Mouse (Mus musculus) midbrain, embryonic 12.5 days (tissue): ENCODE results near the gene Ly6g6f. TPM values are rescaled to one million over a fixed set of nuclear protein-coding genes. Genes with fewer than 3 reads are reported as not detected.
"Not testable (repeated sequence)": the region's sequence is repeated elsewhere in the genome, so short reads cannot be mapped to it uniquely, and the experiment has no call there.

Source experiments
- ATAC-seq: fragments of 200-750 bp; cut with Nextera tagmentation; 2 replicates; pipeline ENCODE4 v1.8.0; 2017; ENCODE audit warnings: low read depth, moderate TSS enrichment, moderate library complexity; ENCODE audit not compliant: low FRiP score
- H3K27ac ChIP-seq: fragments of 300-500 bp; sonication (generic); replicated peaks from 2 replicates; pipeline ENCODE4 v1.5.1; 2016; ENCODE audit warnings: mild to moderate bottlenecking
- H3K27me3 ChIP-seq: fragments of 300-500 bp; sonication (generic); 2 replicates; pipeline ENCODE4 v1.6.1; 2016; ENCODE audit warnings: mild to moderate bottlenecking
- H3K36me3 ChIP-seq: fragments of 300-500 bp; sonication (generic); 2 replicates; pipeline ENCODE4 v1.6.1; 2016
- H3K4me1 ChIP-seq: fragments of 300-500 bp; sonication (generic); 2 replicates; pipeline ENCODE4 v1.6.1; 2016
- H3K4me2 ChIP-seq: fragments of 300-500 bp; sonication (generic); replicated peaks from 2 replicates; pipeline ENCODE4 v1.6.1; 2016; ENCODE audit warnings: mild to moderate bottlenecking, moderate library complexity
- H3K4me3 ChIP-seq: fragments of 300-500 bp; sonication (generic); 2 replicates; pipeline ENCODE4 v1.5.1; 2016; ENCODE audit warnings: mild to moderate bottlenecking
- H3K9ac ChIP-seq: fragments of 300-500 bp; sonication (generic); replicated peaks from 2 replicates; pipeline ENCODE4 v1.6.1; 2016; ENCODE audit warnings: mild to moderate bottlenecking, moderate library complexity
- H3K9me3 ChIP-seq: fragments of 300-500 bp; sonication (generic); 2 replicates; pipeline ENCODE4 v1.6.1; 2016; ENCODE audit warnings: mild to moderate bottlenecking
- WGBS: fragments of 180-500 bp; shearing (Covaris S2); methylation state at CpG from one replicate; pipeline ENCODE4 v1.1.7; 2016; 5-methylcytosine and 5-hydroxymethylcytosine counted together
- polyA plus RNA-seq: library from polyadenylated mRNA; unstranded; fragments of >200 nt; fragmentation: Nextera tagmentation; extraction: Ambion mirVana; gene quantifications from 2 replicates; pipeline ENCODE4 v1.2.1, GENCODE M21; 2016

Gene Ly6g6f
- polyA plus RNA-seq, 1 experiment from 2014 or later: 0.47 TPM

DNA sequence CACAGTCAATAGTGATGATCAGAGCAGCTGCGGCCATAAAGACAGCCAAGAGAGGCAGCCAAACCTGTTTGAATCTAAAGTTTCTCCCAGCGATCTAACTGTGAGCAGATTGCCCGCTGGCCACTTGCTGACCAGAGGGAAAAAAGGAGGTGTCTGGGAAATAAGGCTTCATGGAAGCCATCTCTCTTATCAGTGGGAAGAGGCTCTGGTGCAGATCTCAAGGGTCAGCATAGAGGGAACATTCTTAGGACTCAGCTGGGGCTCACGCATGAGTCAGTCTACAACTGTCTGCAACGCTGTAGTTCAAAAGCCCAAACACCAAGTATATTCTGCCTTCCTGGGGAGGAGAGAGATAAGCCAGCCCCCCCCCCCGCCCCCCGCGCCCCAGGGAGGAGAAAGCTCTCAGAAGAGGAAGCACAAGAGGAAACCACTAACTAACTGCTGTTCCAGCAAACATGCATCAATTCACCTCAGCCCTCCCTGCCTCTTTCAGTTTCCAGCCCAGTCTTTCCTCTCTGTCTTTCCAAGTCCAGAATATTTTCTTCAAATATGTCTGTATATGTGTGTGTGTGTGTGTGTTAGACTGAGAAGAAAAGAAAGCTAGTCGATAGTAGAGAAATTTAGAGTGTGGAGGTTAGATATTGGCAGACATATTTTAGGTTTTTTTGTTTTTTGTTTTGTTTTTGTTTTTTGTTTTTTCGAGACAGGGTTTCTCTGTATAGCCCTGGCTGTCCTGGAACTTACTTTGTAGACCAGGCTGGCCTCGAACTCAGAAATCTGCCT, 37.1 kb downstream of the Ly6g6f start:
- peak overlapping the region; percentile 61 for H3K27ac ChIP-seq
- WGBS: 39% methylated on average over 11 of the region's 11 CpGs
- H3K4me2 ChIP-seq: no peak overlapping the region; the same call in 1 of the 2 replicates
- ATAC-seq: no peak
- no peaks in the 10 kb centered on the region for H3K9me3 ChIP-seq
- no peak overlapping the region for H3K9ac ChIP-seq
- peaks cover 7% of the 10 kb centered on the region; the same call in 1 of the 2 replicates for H3K36me3 ChIP-seq
- H3K4me3 ChIP-seq: no peak overlapping the region
- H3K27me3 ChIP-seq: no peaks in the 10 kb centered on the region
- peaks cover 65% of the 10 kb centered on the region for H3K4me1 ChIP-seq

DNA sequence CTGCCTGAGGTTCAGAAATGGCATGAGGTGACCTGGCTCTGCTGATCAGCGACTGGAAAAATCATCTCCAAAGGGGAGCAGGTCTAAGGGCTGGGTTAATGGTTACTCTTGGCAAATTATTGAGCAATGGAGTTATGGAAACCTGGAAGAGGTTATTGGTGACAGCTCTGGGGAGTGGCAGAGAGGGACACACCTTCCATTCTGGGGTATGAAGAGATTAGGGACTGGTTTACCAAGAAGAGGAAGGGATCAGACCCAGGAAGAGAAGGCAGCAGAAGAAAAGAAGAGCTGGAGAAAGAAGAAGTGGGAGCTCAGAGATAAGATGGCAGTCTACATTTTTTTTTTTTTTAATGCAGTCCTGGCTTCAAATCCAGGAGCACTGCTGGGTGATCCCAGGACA, 37.7 kb downstream of the Ly6g6f start:
- H3K4me2 ChIP-seq: no peak overlapping the region
- H3K27me3 ChIP-seq: no peaks in the 10 kb centered on the region
- H3K9me3 ChIP-seq: no peaks in the 10 kb centered on the region
- H3K27ac ChIP-seq: peak overlapping the region; percentile 61; the same call in 1 of the 2 replicates
- H3K4me3 ChIP-seq: no peak overlapping the region
- no peak overlapping the region for H3K9ac ChIP-seq
- peaks cover 61% of the 10 kb centered on the region for H3K4me1 ChIP-seq
- 0 out of 2 replicates have a peak, but pooled peaks cover under 1% of the 10 kb centered on the region for H3K36me3 ChIP-seq
- 57% methylated on average over 1 of the region's 1 CpGs for WGBS
- ATAC-seq: no peak

GRCm38 (mm10) chr17:35046681-35047455, 38.5 kb downstream of the Ly6g6f start, which contains the start of gene Msh5:
Gene Msh5 (minus strand): TSS chr17:35046745.
- no peaks in the 10 kb centered on the region for H3K36me3 ChIP-seq
- peak within 1 kb of the TSS; percentile 79 for H3K27ac ChIP-seq
- peak within 1 kb of the TSS; percentile 81 for H3K9ac ChIP-seq
- WGBS: 2% methylated on average over 33 of the region's 33 CpGs
- peak; percentile 98 for ATAC-seq
- no peaks in the 10 kb centered on the region for H3K9me3 ChIP-seq
- peak within 1 kb of the TSS; percentile 91 for H3K4me2 ChIP-seq
- H3K4me3 ChIP-seq: peak within 1 kb of the TSS; percentile 53
- no peaks in the 10 kb centered on the region for H3K27me3 ChIP-seq
- H3K4me1 ChIP-seq: peaks cover 52% of the 10 kb centered on the region

DNA sequence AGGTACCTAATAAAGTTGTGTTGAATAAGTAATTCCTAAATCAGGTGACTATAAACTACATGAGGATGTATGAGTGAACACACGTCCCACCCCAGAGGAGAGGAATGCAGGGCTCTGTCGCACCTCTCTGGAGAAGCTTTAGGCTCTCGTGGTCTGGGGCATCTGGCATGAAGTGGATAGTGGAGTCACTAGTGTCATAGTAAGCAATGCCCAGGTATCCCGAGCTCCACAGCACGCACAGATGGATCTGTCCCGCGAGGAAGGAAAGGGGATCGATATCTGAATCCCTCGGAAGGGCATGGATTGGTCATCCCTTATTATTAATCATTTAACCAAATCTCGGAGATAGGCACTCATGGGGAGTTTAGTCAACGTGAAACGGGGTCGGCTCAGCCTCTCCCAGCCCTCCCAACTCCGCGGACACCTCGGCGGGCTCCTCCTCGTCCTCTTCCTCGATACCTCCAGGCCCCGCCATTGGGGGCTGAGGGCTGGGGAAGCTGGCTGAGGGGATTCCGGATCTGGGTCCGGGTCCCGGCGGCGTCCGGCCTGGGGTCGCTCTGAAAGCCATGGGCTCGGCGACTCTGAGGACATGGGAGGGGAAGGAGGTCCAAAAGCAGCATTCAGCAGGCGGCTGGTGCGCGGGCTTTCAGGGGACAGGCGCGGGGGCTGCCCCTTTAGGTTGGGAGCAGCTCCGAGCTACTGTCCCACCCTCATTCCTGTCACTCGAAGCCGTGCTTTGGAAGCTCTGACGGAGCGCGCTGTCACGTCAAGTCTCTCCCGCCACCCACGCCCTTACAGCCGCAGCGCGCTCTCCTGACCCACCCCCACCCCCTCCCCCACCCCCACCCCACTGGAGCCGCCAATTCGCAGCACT, 39.4 kb downstream of the Ly6g6f start:
- Histone ChIP-seq H3K4me1 (peaks cover 48% of the 10 kb centered on the region), H3K4me3 (peak overlapping the region; percentile 53), H3K36me3 (no peaks in the 10 kb centered on the region), H3K27me3 (no peaks in the 10 kb centered on the region), H3K27ac (peak overlapping the region; percentile 79), H3K9me3 (no peaks in the 10 kb centered on the region), H3K9ac (peak overlapping the region; percentile 81), H3K4me2 (peak overlapping the region; percentile 91)
- ATAC-seq: peak; percentile 75
- 7% methylated on average over 43 of the region's 48 CpGs for WGBS

GRCm38 (mm10) chr17:35044904-35045806, 40.3 kb downstream of the Ly6g6f start:
- Histone ChIP-seq H3K4me1 (peaks cover 44% of the 10 kb centered on the region), H3K9me3 (no peaks in the 10 kb centered on the region), H3K27ac (no peak overlapping the region), H3K4me2 (peak overlapping the region; percentile 91), H3K4me3 (peak overlapping the region; percentile 53; the same call in 1 of the 2 replicates), H3K27me3 (no peaks in the 10 kb centered on the region), H3K9ac (peak overlapping the region; percentile 81; the same call in 1 of the 2 replicates), H3K36me3 (no peaks in the 10 kb centered on the region)
- WGBS: 92% methylated on average over 7 of the region's 7 CpGs
- no peak for ATAC-seq

DNA sequence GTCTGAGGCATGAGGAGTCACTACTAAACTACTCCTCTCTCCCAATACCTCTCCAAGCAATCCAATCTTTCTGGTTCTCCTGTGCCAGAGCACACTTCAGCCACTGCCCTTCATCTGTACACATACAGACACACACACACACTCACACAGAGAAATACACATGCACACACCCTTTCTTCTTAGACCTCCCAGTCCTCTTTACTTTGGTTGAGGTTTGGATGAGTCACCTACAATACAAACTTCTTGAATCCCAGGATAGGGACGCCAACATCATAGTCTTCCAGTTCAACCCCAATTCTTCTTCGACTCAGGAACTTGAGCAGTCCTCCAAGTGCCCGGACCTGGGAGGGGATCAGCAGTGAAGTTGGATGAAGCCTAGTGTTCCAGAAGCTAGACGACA, 41.6 kb downstream of the Ly6g6f start:
- WGBS: 89% methylated on average over 4 of the region's 4 CpGs
- H3K4me3 ChIP-seq: no peak overlapping the region
- no peak overlapping the region for H3K9ac ChIP-seq
- no peaks in the 10 kb centered on the region for H3K36me3 ChIP-seq
- peaks cover 30% of the 10 kb centered on the region for H3K4me1 ChIP-seq
- no peak overlapping the region for H3K27ac ChIP-seq
- no peaks in the 10 kb centered on the region for H3K27me3 ChIP-seq
- H3K9me3 ChIP-seq: no peaks in the 10 kb centered on the region
- no peak for ATAC-seq
- H3K4me2 ChIP-seq: no peak overlapping the region

- WGBS: 88% methylated on average over 11 of the region's 11 CpGs
- H3K4me2 ChIP-seq: no peak overlapping the region
- no peaks in the 10 kb centered on the region for H3K4me1 ChIP-seq
- H3K4me3 ChIP-seq: no peak overlapping the region
- no peak overlapping the region for H3K27ac ChIP-seq
- no peaks in the 10 kb centered on the region for H3K36me3 ChIP-seq
- H3K9ac ChIP-seq: no peak overlapping the region
- H3K27me3 ChIP-seq: no peaks in the 10 kb centered on the region
- H3K9me3 ChIP-seq: no peaks in the 10 kb centered on the region
- no peak for ATAC-seq
These were observed 46.1 kb downstream of the Ly6g6f start for GRCm38 (mm10) chr17:35039121-35039873.

GRCm38 (mm10) chr17:35034896-35035295, 50.5 kb downstream of the Ly6g6f start:
- H3K4me2 ChIP-seq: no peak overlapping the region
- H3K36me3 ChIP-seq: no peaks in the 10 kb centered on the region
- no peaks in the 10 kb centered on the region for H3K9me3 ChIP-seq
- ATAC-seq: no peak
- peaks cover 5% of the 10 kb centered on the region for H3K4me1 ChIP-seq
- 82% methylated on average over 6 of the region's 6 CpGs for WGBS
- no peak overlapping the region for H3K4me3 ChIP-seq
- no peaks in the 10 kb centered on the region; the same call in 1 of the 2 replicates for H3K27me3 ChIP-seq
- H3K27ac ChIP-seq: no peak overlapping the region
- H3K9ac ChIP-seq: no peak overlapping the region

GRCm38 (mm10) chr17:35033703-35034102, 51.7 kb downstream of the Ly6g6f start:
- 57% methylated on average over 1 of the region's 1 CpGs for WGBS
- not testable (repeated sequence) for H3K27ac ChIP-seq, H3K27me3 ChIP-seq, H3K9me3 ChIP-seq, ATAC-seq, H3K36me3 ChIP-seq, H3K4me1 ChIP-seq, H3K4me3 ChIP-seq, H3K9ac ChIP-seq, H3K4me2 ChIP-seq

DNA sequence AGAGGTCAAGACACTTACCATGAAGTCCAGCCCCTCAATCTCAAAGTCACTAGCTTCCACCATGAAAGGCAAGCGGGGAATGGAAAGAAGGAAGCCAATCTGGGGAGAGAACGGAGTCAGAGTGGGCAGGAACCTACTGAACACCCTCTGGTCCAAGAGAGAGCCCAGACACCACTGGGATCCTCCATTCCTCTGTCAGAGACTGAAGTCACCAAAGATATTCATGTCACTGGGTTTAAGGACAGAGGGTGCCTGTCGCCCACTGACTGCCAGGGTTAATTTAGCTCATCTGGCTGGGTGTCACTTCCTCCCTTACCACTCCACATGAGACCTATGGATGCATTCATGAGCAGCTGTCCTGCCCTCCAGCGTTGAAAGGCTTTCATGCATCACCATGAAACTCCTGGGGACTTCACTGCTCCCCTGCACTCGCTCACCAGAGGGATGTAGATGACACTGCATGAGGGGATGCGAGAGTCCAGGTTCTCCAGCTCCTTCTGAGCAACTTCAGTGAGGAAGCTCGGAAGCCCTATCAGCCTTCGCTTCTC, 53.0 kb downstream of the Ly6g6f start:
- WGBS: 78% methylated on average over 8 of the region's 8 CpGs
- Histone ChIP-seq H3K27ac (no peak overlapping the region), H3K4me1 (peaks cover 17% of the 10 kb centered on the region), H3K36me3 (no peaks in the 10 kb centered on the region), H3K4me2 (no peak overlapping the region), H3K4me3 (no peak overlapping the region), H3K9ac (no peak overlapping the region), H3K9me3 (no peaks in the 10 kb centered on the region), H3K27me3 (no peaks in the 10 kb centered on the region; the same call in 1 of the 2 replicates)
- ATAC-seq: no peak
